Mouse (Mus musculus) WW6 (cell line): ENCODE data around the gene Arl15.

Experiments
- DNase-seq: peaks from one replicate; pipeline ENCODE4 v3.0.0-alpha.2; 2013; ENCODE audit warnings: low read depth, low spot score

Gene Arl15

GRCm38 (mm10) chr13:114144052-114145046 lies 350.0 kb downstream of the Arl15 start:
- no peak for DNase-seq

- DNase-seq = no peak
Observed at GRCm38 (mm10) chr13:114145249-114145648, 350.9 kb downstream of the Arl15 start.

- DNase-seq = no peak
Observed at GRCm38 (mm10) chr13:114150856-114151697, 356.8 kb downstream of the Arl15 start.

- DNase-seq = no peak
Observed at GRCm38 (mm10) chr13:114151698-114152069, 357.4 kb downstream of the Arl15 start.

GRCm38 (mm10) chr13:114156689-114157088 lies 362.4 kb downstream of the Arl15 start:
- no peak for DNase-seq

- peak; percentile 45 for DNase-seq
Observed at GRCm38 (mm10) chr13:114158111-114158730, 363.9 kb downstream of the Arl15 start.

- DNase-seq = no peak
Observed at GRCm38 (mm10) chr13:114159634-114160391, 365.5 kb downstream of the Arl15 start.

- DNase-seq = no peak
Observed at GRCm38 (mm10) chr13:114162753-114163152, 368.4 kb downstream of the Arl15 start.

GRCm38 (mm10) chr13:114165616-114166015 lies 371.3 kb downstream of the Arl15 start:
- no peak for DNase-seq

GRCm38 (mm10) chr13:114166439-114167183 lies 372.3 kb downstream of the Arl15 start:
- DNase-seq = no peak

- DNase-seq = no peak
Observed at GRCm38 (mm10) chr13:114170061-114170460, 375.8 kb downstream of the Arl15 start.

- no peak for DNase-seq
Observed at GRCm38 (mm10) chr13:114171465-114171864, 377.2 kb downstream of the Arl15 start.

- DNase-seq = no peak
Observed at GRCm38 (mm10) chr13:114188107-114188506, 393.8 kb downstream of the Arl15 start.

GRCm38 (mm10) chr13:114188801-114189200 lies 394.5 kb downstream of the Arl15 start:
- DNase-seq = no peak

- no peak for DNase-seq
Observed at GRCm38 (mm10) chr13:114189441-114189840, 395.1 kb downstream of the Arl15 start.

- no peak for DNase-seq
Observed at GRCm38 (mm10) chr13:114190898-114191297, 396.6 kb downstream of the Arl15 start.

GRCm38 (mm10) chr13:114198252-114198799 lies 404.0 kb downstream of the Arl15 start:
- no peak for DNase-seq

- no peak for DNase-seq
Observed at GRCm38 (mm10) chr13:114199746-114200145, 405.4 kb downstream of the Arl15 start.

- no peak for DNase-seq
Observed at GRCm38 (mm10) chr13:114200545-114200944, 406.2 kb downstream of the Arl15 start.
